Mouse (Mus musculus): ENCODE results near the gene Ano3.

- TF ChIP-seq CTCF (IDR thresholded peaks at IDR 0.05; ENCODE audit: low read depth, low read length) (no peak), POLR2A (IDR thresholded peaks at IDR 0.05; ENCODE audit: insufficient read depth, low read length) (no peak), EP300 (IDR thresholded peaks at IDR 0.05; ENCODE audit: insufficient read depth, low read depth, low read length) (no peak)
These were observed 229.4 kb downstream of the Ano3 start, which contains the start of gene Muc15 for GRCm38 (mm10) chr2:110721290-110721753.

Data from ES-Bruce4 (cell line).